ENCODE assay signal across 9 mouse cellular contexts in genomic region chr3:122088054-122088681, GRCm38 (mm10). TPM values are rescaled to one million over a fixed set of nuclear protein-coding genes. Genes with fewer than 3 reads are reported as not detected.
DNase-seq lines count a peak whose midpoint lies in the region; ATAC-seq and TF ChIP-seq lines count a peak whose summit lies in the region.
"Had no signal": no experiment of that assay in that cellular context is flagged by ENCODE, and none has a peak within 500 bp of the region (broad histone marks: within the 10 kb centered on the region; RNA-seq: fewer than 3 reads in every experiment).

No protein-coding gene starts in this region.

- no peaks in the 10 kb centered on the region for H3K27me3 ChIP-seq in embryonic facial prominence, embryonic 15.5 days
- no peaks in the 10 kb centered on the region for H3K27me3 ChIP-seq in cerebellum, adult 2 months (ENCODE audit: control insufficient read depth, insufficient read depth, low read length)

- H3K4me3 ChIP-seq in embryonic facial prominence, embryonic 15.5 days (replicated peaks) = no peak overlapping the region
- no peak overlapping the region for H3K4me3 ChIP-seq in cerebellum, adult 2 months (replicated peaks; ENCODE audit: insufficient read depth, low read depth, low read length)

- intact Hi-C loops in heart, postnatal 36 days (cut with DNase I) = no loop called here

- no peaks in the 10 kb centered on the region for H3K9me3 ChIP-seq in embryonic facial prominence, embryonic 15.5 days (replicated peaks)

- TF ChIP-seq CTCF in cerebellum, adult 2 months (IDR thresholded peaks at IDR 0.05; ENCODE audit: borderline replicate concordance, insufficient read depth, low read depth, low read length) = no peak

- no peak for TF ChIP-seq POLR2A in cerebellum, adult 2 months (IDR thresholded peaks at IDR 0.05; ENCODE audit: borderline replicate concordance, insufficient read depth, low read length)

- H3K4me1 ChIP-seq in embryonic facial prominence, embryonic 15.5 days = peaks cover 28% of the 10 kb centered on the region
- no peaks in the 10 kb centered on the region for H3K4me1 ChIP-seq in cerebellum, adult 2 months (ENCODE audit: control insufficient read depth, insufficient read depth, low read length)

- peak overlapping the region; percentile 84 for H3K27ac ChIP-seq in embryonic facial prominence, embryonic 15.5 days (replicated peaks)
- H3K27ac ChIP-seq in cerebellum, adult 2 months (ENCODE audit: insufficient read depth, low read length) = no peak overlapping the region

- no peak overlapping the region for H3K4me2 ChIP-seq in embryonic facial prominence, embryonic 15.5 days (replicated peaks)

- WGBS in embryonic facial prominence, embryonic 15.5 days = 31% methylated on average over 11 of the region's 11 CpGs
- 81% methylated on average over 11 of the region's 11 CpGs for WGBS in cerebellum, adult 2 months

- no peaks in the 10 kb centered on the region for H3K36me3 ChIP-seq in embryonic facial prominence, embryonic 15.5 days

- no peak overlapping the region for H3K9ac ChIP-seq in embryonic facial prominence, embryonic 15.5 days

- peak; percentile 89 for ATAC-seq in embryonic facial prominence, embryonic 15.5 days (ENCODE audit: insufficient number of reproducible peaks, low FRiP score, low TSS enrichment, low read depth)

- peak; percentile 20 for DNase-seq in adrenal gland, adult 2 months
- no peak for DNase-seq in adrenal gland, postnatal 10 days
- DNase-seq in heart, postnatal 36 days = peak; percentile 24 to 54
- peak; percentile 46 to 62 for DNase-seq in lung, postnatal 4 days
- no peak for DNase-seq in thymus, postnatal 4 days
- DNase-seq in cerebellum, adult 2 months = no peak
- DNase-seq in kidney, adult 11 months = no peak
- DNase-seq: cerebellum, postnatal 10 days had no signal

RNA-seq across cellular contexts. Expression of gene Abca4, which starts 43.9 kb away (rescaled TPM):
- 1 to 10 TPM; 1.7 to 5.9 TPM for total RNA-seq in adrenal gland, adult 2 months (2021)
- polyA plus RNA-seq in adrenal gland, adult 2 months (2012; rRNA removed) = 0.87 and 1.8 TPM in 2 replicates
- 1 to 10 TPM; 1.8 to 2.7 TPM for total RNA-seq in adrenal gland, postnatal 10 days (2021)
- 1.3 and 1.6 TPM in 2 replicates for polyA plus RNA-seq in embryonic facial prominence, embryonic 15.5 days (2015; fragmentation: Nextera tagmentation; extraction: Ambion mirVana)
- total RNA-seq in heart, postnatal 36 days (2021) = 1 to 10 TPM; 1.9 to 2.0 TPM
- polyA plus RNA-seq in cerebellum, adult 2 months (2012; rRNA removed) = 2.3 and 5.0 TPM in 2 replicates

Comparison
In these comparisons a context has a peak if more than half of its experiments do, and no peak if none do; other contexts are left out.
1. DNase-seq: peak in adrenal gland, adult 2 months (single experiment), heart, postnatal 36 days (2 of 2) and lung, postnatal 4 days (2 of 2); none in adrenal gland, postnatal 10 days (single experiment), thymus, postnatal 4 days (single experiment), cerebellum, adult 2 months (0 of 2) and kidney, adult 11 months (single experiment).